Comparison of ENCODE assay signal across 21 mouse cellular contexts in the genomic region with DNA sequence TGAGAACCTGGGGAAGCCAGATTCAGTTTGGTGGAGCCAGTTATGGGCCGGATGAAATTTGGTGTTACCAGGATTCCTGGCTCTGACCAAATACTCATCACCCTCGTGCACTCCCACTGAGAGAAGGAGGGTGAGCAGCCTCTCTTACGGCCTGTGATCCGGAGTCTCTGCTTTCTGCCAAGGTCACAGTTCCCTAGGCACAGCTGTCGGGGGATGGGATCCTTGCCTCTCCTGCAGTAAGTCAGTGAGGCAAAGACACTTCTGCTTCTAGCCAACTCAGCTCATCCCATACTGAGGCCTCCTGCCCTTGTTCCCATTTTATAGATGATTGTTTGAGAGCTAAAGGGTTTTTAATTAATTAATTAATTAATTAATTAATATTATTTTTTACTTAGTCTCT. TPM values are rescaled to one million over a fixed set of nuclear protein-coding genes. Genes with fewer than 3 reads are reported as not detected.
DNase-seq lines count a peak whose midpoint lies in the region; ATAC-seq lines count a peak whose summit lies in the region.
"Had no signal": no experiment of that assay in that cellular context is flagged by ENCODE, and none has a peak within 500 bp of the region (broad histone marks: within the 10 kb centered on the region; RNA-seq: fewer than 3 reads in every experiment).

No protein-coding gene starts in this region.

- H3K4me3 ChIP-seq in kidney, embryonic 14.5 days (ENCODE audit: low read length), result no peak overlapping the region
- H3K4me3 ChIP-seq: embryonic facial prominence, embryonic 15.5 days; erythroblast, embryonic 14.5 days; forebrain, embryonic 10.5 days; gastrocnemius, adult 2 months; heart, embryonic 12.5 days; hindbrain, embryonic 12.5 days had no signal

- H3K4me2 ChIP-seq in kidney, embryonic 14.5 days (replicated peaks; ENCODE audit: low read depth, low read length), result no peak overlapping the region
- H3K4me2 ChIP-seq: embryonic facial prominence, embryonic 15.5 days; heart, embryonic 12.5 days; hindbrain, embryonic 12.5 days had no signal

- DNase-seq in kidney, postnatal 14 days, result no peak
- peak; percentile 10 for DNase-seq in lung, postnatal 36 days
- no peak for DNase-seq in lung, postnatal 4 days
- peak; percentile 13 for DNase-seq in ES-CJ7 (ENCODE audit: low read depth, low spot score)
- peak; percentile 39 for DNase-seq in embryo, embryonic 10.5 days (ENCODE audit: low spot score)
- no peak for DNase-seq in testis, postnatal 10 days (ENCODE audit: low spot score)
- DNase-seq: adrenal gland, adult 8-10 months; cerebellum, adult 11 months; cerebellum, adult 8-10 months; cerebellum, postnatal 14 days; gastrocnemius, adult 2 months; gastrocnemius, postnatal 25 days had no signal

- H3K27me3 ChIP-seq in kidney, embryonic 14.5 days (ENCODE audit: control insufficient read depth, insufficient read depth, low read length), result no peaks in the 10 kb centered on the region
- H3K27me3 ChIP-seq: embryonic facial prominence, embryonic 15.5 days; heart, embryonic 12.5 days; hindbrain, embryonic 12.5 days had no signal

- 36% methylated on average over 5 of the region's 5 CpGs for WGBS in kidney, embryonic 14.5 days

- peaks cover 14% of the 10 kb centered on the region for H3K4me1 ChIP-seq in kidney, embryonic 14.5 days (ENCODE audit: control insufficient read depth, insufficient read depth, low read length)
- H3K4me1 ChIP-seq: heart, embryonic 12.5 days; hindbrain, embryonic 12.5 days had no signal

- peak; percentile 70 for ATAC-seq in kidney, embryonic 14.5 days (ENCODE audit: low FRiP score, low TSS enrichment)
- ATAC-seq: forebrain, embryonic 14.5 days; hindbrain, embryonic 16.5 days had no signal

- no peaks in the 10 kb centered on the region for H3K9me3 ChIP-seq in kidney, embryonic 14.5 days (ENCODE audit: control insufficient read depth, low read length)
- H3K9me3 ChIP-seq: embryonic facial prominence, embryonic 15.5 days; forebrain, embryonic 10.5 days; G1E; heart, embryonic 12.5 days; hindbrain, embryonic 12.5 days had no signal

- no peaks in the 10 kb centered on the region for H3K36me3 ChIP-seq in kidney, embryonic 14.5 days (ENCODE audit: control insufficient read depth, insufficient read depth, low read length)
- H3K36me3 ChIP-seq: embryonic facial prominence, embryonic 15.5 days; forebrain, embryonic 10.5 days; G1E; heart, embryonic 12.5 days; hindbrain, embryonic 12.5 days had no signal

- H3K9ac ChIP-seq in kidney, embryonic 14.5 days (ENCODE audit: low read depth, low read length), result no peak overlapping the region
- H3K9ac ChIP-seq: embryonic facial prominence, embryonic 15.5 days; heart, embryonic 12.5 days; hindbrain, embryonic 12.5 days had no signal

- H3K27ac ChIP-seq in kidney, embryonic 14.5 days (ENCODE audit: low read depth, low read length), result no peak overlapping the region
- H3K27ac ChIP-seq: embryonic facial prominence, embryonic 15.5 days; forebrain, embryonic 10.5 days; gastrocnemius, adult 2 months; hindbrain, embryonic 12.5 days had no signal

RNA-seq across cellular contexts. Expression of gene Mylk, which starts 13.2 kb away (rescaled TPM):
- 26.7 and 34.0 TPM in 2 replicates for polyA plus RNA-seq in kidney, embryonic 14.5 days (2014; fragmentation: Nextera tagmentation; extraction: Ambion mirVana)
- polyA plus RNA-seq: erythroblast, embryonic 14.5 days; G1E had no signal

Comparison
In these comparisons a context has a peak if more than half of its experiments do, and no peak if none do; other contexts are left out.
1. DNase-seq: peak in lung, postnatal 36 days (single experiment), ES-CJ7 (single experiment) and embryo, embryonic 10.5 days (single experiment); none in kidney, postnatal 14 days (single experiment), lung, postnatal 4 days (0 of 2) and testis, postnatal 10 days (single experiment).